Mouse (Mus musculus) gastrocnemius, postnatal 36 days (tissue): ENCODE results near the gene Srm. TPM values are rescaled to one million over a fixed set of nuclear protein-coding genes. Genes with fewer than 3 reads are reported as not detected.
A peak's percentile ranks its signal among the peaks of the same experiment; 100 is the strongest.

Experiments
- DNase-seq, 2 experiments: peaks; one replicate each; pipeline ENCODE4 v3.0.0; 2022
- intact Hi-C: fragments of 180-260 bp; cut with DNase I; formaldehyde crosslinking; loops from one replicate; pipeline ENCODE4 v1.15.1; 2025
- long read RNA-seq, 2 experiments: library from polyadenylated mRNA; stranded (forward); transcript quantifications; one replicate each; pipeline ENCODE4 v2.0.0; 2021
- total RNA-seq, 2 experiments: library from RNA; stranded (reverse); gene quantifications; 2 replicates each; pipeline ENCODE4 v1.2.3; 2021

Srm gene
- total RNA-seq = 10 to 100 TPM; 10.2 to 14.4 TPM
- long read RNA-seq, experiment 1, transcript Srm-201 (7 exons, 1,338 nt) = major isoform, 12 of 14 reads
- long read RNA-seq, experiment 1, partial matches to known transcripts = 2 of 14 reads
- long read RNA-seq, experiment 1, other reads (novel, unspliced or antisense) = 0 of 14 reads
- long read RNA-seq, experiment 2, transcript Srm-201 (7 exons, 1,338 nt) = major isoform, 30 of 38 reads
- long read RNA-seq, experiment 2, partial matches to known transcripts = 5 of 38 reads
- long read RNA-seq, experiment 2, other reads (novel, unspliced or antisense) = 3 of 38 reads

- peak; percentile 93 to 98 for DNase-seq
- intact Hi-C loops = no loop called here
Measured at GRCm38 (mm10) chr4:148591171-148591630, at the start of gene Srm. Gene Srm (plus strand): TSS chr4:148591503.

GRCm38 (mm10) chr4:148549106-148549505 is 42.2 kb upstream of the Srm start:
- DNase-seq = no peak
- intact Hi-C loops = no loop called here

GRCm38 (mm10) chr4:148557766-148558165 is 33.5 kb upstream of the Srm start:
- DNase-seq = no peak
- intact Hi-C loops = no loop called here

GRCm38 (mm10) chr4:148558297-148559000 is 32.9 kb upstream of the Srm start, which contains the start of gene Exosc10:
Gene Exosc10 (plus strand): TSS chr4:148558429.
- intact Hi-C loops = no loop called here
- peak; percentile 82 to 83 for DNase-seq

GRCm38 (mm10) chr4:148562676-148563075 is 28.6 kb upstream of the Srm start:
- intact Hi-C loops = no loop called here

GRCm38 (mm10) chr4:148563595-148563994 is 27.7 kb upstream of the Srm start:
- intact Hi-C loops = no loop called here

More at GRCm38 (mm10) chr4:148562676-148563075, 28.6 kb upstream of the Srm start:
- DNase-seq = no peak

GRCm38 (mm10) chr4:148570138-148570537 is 21.2 kb upstream of the Srm start:
- intact Hi-C loops = no loop called here
- no peak for DNase-seq

More at GRCm38 (mm10) chr4:148563595-148563994, 27.7 kb upstream of the Srm start:
- DNase-seq = no peak

GRCm38 (mm10) chr4:148570693-148571295 is 20.5 kb upstream of the Srm start:
- intact Hi-C loops = no loop called here
- DNase-seq = no peak

DNA sequence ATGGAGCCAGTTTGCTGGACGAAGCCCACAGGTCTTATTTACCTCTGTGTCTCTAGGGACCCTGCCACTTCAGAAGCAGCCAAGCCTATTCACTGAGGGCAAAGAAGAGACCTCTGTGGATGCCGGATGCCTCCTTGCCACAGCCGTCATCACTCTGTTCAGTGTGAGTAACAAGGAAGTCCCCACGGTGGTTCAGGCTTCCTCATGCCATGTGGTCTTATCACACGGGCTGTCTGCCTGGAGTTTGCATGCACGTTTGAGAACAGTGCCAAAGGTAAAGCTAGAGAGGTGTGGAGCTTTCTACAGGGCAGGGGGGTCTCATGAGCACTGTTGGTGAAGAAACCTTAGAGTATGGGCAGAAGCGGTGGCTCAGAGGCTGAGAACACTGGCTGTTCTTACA is 18.1 kb upstream of the Srm start:
- intact Hi-C loops = loop anchor here (2.0 kb wide), 1 partner anchor 26 kb away; no protein-coding TSS in a partner anchor
- no peak for DNase-seq

DNA sequence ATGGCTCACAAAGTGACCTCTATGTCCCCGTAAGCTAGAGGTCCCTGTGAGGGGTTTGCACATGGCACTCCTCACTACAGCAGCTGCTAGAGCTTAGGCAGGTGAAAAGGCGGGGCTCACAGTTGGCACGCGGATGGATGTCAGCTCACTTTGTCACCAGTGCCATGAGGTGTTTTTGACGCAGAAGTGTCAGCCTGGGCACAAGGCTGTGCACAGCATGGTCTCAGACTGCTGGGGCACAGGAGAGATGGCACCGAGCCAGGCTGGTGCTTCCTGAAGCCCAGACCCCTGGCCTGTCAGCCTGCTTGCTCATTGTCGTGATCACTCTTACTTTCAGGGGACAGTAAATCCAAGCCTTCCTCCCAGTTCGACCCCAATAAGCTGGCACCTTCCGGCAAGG is 10.5 kb upstream of the Srm start:
- intact Hi-C loops = no loop called here
- no peak for DNase-seq

DNA sequence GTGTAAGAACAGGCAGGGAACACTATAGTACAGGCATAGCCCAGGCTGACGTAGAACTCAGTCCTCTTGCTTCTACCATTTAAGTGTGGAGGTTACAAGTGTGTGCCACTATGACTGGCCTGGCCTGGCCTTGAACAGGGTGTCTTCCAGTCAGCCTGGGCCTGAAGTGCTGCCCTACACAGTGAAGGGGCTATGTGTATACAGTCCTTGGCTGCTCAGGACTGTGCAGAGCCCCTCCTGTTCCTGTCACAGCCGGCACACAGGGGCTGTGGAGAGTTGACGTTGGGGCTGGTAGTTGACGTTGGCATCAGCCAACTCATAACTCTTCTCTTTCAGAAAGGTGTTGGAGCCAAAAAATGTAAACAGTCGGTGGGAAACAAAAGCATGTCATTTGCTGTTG is 9.9 kb upstream of the Srm start:
- intact Hi-C loops = no loop called here
- DNase-seq = no peak

- intact Hi-C loops = no loop called here
- DNase-seq = no peak
Measured at GRCm38 (mm10) chr4:148583257-148583656, 8.0 kb upstream of the Srm start.

DNA sequence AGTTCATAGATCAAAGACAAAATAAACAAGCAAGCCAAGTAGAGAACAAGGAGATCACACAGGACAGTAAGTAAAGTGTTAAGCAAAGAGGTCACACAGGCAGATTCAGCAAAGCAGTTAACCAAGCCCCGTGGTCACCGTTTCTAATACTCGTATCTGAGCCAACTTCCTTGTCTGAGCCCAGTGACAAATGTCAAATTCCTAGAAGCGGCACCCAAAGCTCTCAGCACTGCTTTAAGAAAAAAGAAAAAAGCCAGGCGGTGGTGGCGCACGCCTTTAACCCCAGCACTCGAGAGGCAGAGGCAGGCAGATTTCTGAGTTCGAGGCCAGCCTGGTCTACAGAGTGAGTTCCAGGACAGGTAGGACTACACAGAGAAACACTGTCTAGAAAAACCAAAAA is 4.7 kb upstream of the Srm start:
- intact Hi-C loops = no loop called here
- no peak for DNase-seq

DNA sequence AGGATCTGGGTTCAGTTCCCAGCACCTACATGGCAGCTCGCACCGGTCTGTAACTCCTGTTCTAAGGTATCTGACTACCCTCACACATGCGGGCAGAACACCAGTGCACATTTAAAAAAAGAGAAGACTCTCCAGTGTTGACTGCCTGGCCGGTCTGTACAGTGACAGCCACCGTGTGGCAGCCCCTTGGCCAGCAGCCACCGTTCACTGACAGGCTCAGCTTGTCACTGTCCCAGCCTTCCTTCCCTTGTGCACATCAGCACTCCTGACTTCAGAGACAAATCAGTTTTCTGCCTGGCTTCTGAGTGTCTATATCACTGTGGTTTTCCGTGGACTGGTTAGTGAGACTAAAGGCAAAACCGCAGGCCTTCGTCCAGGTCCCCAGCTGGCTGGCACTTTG is 2.5 kb upstream of the Srm start:
- intact Hi-C loops = no loop called here
- DNase-seq = no peak

- intact Hi-C loops = no loop called here
Measured at GRCm38 (mm10) chr4:148589565-148589964, 1.7 kb upstream of the Srm start.

DNA sequence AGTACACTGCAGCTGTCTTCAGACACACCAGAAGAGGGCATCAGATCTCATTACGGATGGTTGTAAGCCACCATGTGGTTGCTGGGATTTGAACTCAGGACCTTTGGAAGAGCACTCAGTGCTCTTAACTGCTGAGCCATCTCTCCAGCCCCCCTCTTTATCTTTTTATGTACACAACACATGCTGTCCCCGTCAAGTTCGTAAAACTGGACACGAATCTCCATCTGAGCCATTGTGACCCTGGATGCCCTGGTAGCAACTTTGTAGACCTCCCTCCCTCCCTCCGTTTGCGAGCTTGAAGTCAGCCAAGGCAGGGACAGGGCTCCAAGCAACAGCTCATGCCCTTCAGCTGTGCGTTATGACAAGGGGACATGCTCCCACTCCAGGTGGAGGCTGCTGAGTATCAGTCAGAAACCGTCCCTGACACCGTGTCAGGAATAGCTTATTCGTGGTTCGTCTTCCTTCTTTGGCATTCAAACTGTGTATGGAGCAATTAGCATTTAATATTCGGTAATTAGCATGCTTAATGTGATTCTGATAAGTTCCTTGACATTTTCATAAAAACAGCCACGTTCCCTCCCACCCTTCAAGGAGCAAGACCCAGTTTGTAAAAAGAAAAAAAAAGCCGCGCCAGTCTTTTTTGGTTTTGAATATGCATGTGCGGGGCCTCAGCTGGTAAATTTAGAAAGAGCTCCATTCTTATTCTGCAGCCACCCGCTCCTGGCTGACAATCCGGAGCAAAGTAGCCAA is 707 bp upstream of the Srm start:
- no peak for DNase-seq
- intact Hi-C loops = no loop called here

More at GRCm38 (mm10) chr4:148589565-148589964, 1.7 kb upstream of the Srm start:
- no peak for DNase-seq

GRCm38 (mm10) chr4:148591637-148592380 is 506 bp downstream of the Srm start:
- intact Hi-C loops = no loop called here
- no peak for DNase-seq

GRCm38 (mm10) chr4:148593996-148594395 is 2.7 kb downstream of the Srm start:
- DNase-seq = no peak
- intact Hi-C loops = no loop called here

GRCm38 (mm10) chr4:148595916-148596315 is 4.6 kb downstream of the Srm start:
- DNase-seq = no peak
- intact Hi-C loops = no loop called here

DNA sequence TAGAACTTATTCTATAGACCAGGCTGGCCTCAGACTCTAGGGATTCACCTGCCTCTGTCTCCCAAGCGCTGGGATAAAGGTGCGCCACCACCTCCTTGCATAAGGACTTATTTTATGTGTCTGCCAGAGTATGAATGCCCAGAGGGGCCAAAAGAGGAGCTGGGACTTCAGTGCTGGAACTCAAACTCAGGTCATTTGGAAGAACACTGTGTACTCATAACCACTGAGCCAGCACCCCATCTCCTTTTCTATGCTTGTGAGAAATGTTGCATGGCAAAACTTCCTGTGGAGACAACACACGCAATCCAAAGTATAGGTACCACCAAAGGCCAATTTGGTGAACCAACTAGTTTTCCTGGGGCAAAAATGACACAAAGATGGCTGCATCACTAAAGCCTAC is 5.4 kb downstream of the Srm start:
- no peak for DNase-seq
- intact Hi-C loops = no loop called here
